Mouse (Mus musculus) heart, postnatal 4 days (tissue): ENCODE measurements at regions not wholly inside any gene's neighbourhood (a gene's known extent, or its start where the extent isn't known, plus 50 kb on each side); places are given as distances from the start of the nearest gene placed in this dataset.
A peak's percentile ranks its signal among the peaks of the same experiment; 100 is the strongest.

Experiments
- DNase-seq: peaks from one replicate; pipeline ENCODE4 v3.0.0; 2021

- DNase-seq, result peak; percentile 33
Observed at GRCm38 (mm10) chr5:54258087-54258733, 259.9 kb downstream of the Stim2 start.

- DNase-seq, result peak; percentile 8
Observed at GRCm38 (mm10) chr5:54264867-54265434, 266.7 kb downstream of the Stim2 start.

- DNase-seq, result no peak
Observed at GRCm38 (mm10) chr5:54267905-54268590, 269.7 kb downstream of the Stim2 start.

GRCm38 (mm10) chr5:54279357-54279756, 281.1 kb downstream of the Stim2 start:
- no peak for DNase-seq

- DNase-seq, result no peak
Observed at GRCm38 (mm10) chr5:54280670-54281069, 282.4 kb downstream of the Stim2 start.

- no peak for DNase-seq
Observed at GRCm38 (mm10) chr5:54281121-54281520, 282.8 kb downstream of the Stim2 start.

- DNase-seq, result no peak
Observed at GRCm38 (mm10) chr5:54290372-54291080, 292.2 kb downstream of the Stim2 start.

GRCm38 (mm10) chr5:54291940-54292339, 293.6 kb downstream of the Stim2 start:
- DNase-seq, result no peak

GRCm38 (mm10) chr5:54313660-54314279, 315.5 kb downstream of the Stim2 start:
- no peak for DNase-seq

GRCm38 (mm10) chr5:54330415-54330814, 332.1 kb downstream of the Stim2 start:
- DNase-seq, result no peak

GRCm38 (mm10) chr5:54342976-54343375, 344.7 kb downstream of the Stim2 start:
- DNase-seq, result no peak

- no peak for DNase-seq
Observed at GRCm38 (mm10) chr5:54343432-54343831, 345.1 kb downstream of the Stim2 start.

- no peak for DNase-seq
Observed at GRCm38 (mm10) chr5:54348820-54349596, 350.7 kb downstream of the Stim2 start.

GRCm38 (mm10) chr5:54349775-54350332, 351.6 kb downstream of the Stim2 start:
- no peak for DNase-seq

GRCm38 (mm10) chr5:54356105-54356504, 357.8 kb downstream of the Stim2 start:
- DNase-seq, result no peak

- DNase-seq, result no peak
Observed at GRCm38 (mm10) chr5:54357501-54357900, 359.2 kb downstream of the Stim2 start.

- no peak for DNase-seq
Observed at GRCm38 (mm10) chr5:54358221-54358620, 359.9 kb downstream of the Stim2 start.
